Mouse (Mus musculus): Measurements from ENCODE around the gene Gm20388.

GRCm38 (mm10) chr8:123150737-123151171 is 3240.1 kb downstream of the Gm20388 start:
- TF ChIP-seq CTCF (IDR thresholded peaks at IDR 0.05; ENCODE audit: borderline replicate concordance, insufficient read depth, low read depth, low read length): no peak
- no peak for TF ChIP-seq POLR2A (IDR thresholded peaks at IDR 0.05; ENCODE audit: borderline replicate concordance, insufficient read depth, low read length)
